Mouse (Mus musculus): Measurements from ENCODE around the gene Capn15.

The Capn15 gene

DNA sequence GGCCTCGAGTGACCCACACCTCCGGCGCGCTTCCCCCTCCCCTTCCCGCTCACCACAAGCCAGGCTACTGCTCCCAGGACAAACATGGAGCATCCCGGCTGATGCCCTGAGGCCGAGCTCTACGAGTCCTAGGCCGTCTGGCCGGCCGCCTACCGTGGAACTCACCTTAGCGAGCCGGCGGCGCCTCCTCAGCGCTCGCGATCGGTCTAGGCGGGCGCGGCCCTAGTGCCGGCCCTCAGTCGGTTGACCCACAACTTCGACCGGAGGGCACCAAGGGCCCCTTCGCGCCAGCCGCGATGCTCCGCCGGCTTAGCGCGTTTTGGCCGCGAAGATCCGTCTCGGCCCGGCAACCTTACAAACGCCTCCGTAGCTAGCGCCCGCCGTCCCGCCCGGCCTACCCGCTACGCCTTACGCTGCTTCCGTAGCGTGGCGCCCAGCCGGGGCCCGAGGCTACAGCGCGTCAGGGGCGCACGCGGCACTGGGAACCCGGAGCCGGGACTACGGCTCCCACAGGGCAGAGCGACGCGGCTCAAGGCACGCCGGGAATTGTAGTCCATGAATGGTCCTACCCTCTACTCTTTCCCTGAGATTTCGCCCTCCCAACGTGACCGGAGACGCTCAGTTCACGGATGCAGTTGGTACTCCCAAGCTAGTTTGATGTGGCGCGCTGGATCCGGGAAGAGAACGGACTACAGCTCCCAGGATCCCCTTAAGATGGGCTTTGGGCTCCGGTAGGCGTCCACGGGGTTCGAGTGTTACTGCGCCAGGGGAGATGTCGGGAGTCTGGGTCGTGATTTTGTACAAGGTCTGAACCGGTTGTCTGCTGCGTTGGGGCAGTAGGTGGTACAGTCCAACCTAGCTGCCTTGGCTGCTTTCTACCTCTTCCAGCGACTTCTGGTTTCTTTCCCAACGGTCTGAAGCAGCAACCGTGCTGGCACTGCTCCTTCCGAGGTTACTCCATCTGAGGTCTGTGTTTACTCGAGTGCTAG is at the start of gene Capn15:
Gene Capn15 (minus strand): TSS at position 491 of the 989 bp plus-strand sequence.
- DNase-seq: peak; percentile 93 to 96

DNA sequence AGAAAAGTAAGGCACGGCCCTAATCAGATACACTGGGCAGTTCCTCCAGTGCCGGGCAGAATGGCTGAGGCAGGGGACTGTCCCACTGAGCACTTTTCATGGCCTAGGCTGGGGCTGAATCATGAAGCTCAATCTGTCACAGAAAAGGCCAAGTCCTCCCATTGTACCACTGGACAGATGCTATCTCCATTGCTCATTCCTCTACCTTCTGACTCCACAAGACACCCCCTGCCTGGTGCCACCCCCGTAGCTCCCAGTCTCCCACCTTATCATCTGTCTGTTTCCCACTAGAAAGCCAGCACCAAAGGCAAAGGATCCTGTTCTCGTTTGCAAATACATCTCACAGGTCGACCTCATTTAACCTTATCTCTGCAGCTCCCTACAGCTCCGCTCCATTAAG is 46.4 kb upstream of the Capn15 start:
- DNase-seq: no peak

DNA sequence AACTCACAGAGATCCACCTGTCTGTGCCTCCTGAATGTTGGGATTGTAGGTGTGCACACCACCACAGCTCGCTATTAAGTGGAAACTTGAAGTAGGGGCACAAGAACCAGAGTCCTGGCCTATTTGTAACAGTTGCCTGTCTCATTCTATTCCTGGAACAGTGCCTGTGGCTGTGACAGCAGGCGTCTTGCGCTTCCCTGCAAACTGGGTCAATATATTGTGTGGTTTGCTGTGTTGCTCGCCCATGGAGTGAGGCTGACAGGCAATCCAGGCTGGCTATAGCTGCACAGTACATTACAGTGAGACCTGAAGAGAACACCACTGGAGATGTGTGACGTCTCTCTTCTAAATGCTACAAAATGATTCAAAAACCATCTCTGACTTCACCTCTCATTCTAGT is 46.0 kb upstream of the Capn15 start:
- no peak for DNase-seq

DNA sequence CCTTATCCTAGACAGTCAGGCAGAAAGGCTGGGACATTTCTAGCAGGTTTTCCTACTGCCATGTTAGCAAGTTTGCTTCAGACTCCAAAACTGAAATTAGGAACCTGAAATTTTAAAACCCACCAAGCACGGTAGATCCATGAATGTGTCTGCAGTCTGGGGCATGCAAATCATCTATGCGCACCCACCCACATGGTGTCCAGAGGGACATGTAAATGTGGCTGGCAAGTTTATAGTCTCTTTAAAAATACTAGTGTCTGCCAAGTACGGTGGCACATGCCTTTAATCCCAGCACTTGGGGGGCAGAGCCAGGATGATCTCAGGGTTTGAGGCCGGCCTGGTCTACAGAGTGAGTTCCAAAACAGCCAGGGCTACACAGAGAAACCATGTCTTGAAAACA is 42.7 kb upstream of the Capn15 start:
- no peak for DNase-seq

DNA sequence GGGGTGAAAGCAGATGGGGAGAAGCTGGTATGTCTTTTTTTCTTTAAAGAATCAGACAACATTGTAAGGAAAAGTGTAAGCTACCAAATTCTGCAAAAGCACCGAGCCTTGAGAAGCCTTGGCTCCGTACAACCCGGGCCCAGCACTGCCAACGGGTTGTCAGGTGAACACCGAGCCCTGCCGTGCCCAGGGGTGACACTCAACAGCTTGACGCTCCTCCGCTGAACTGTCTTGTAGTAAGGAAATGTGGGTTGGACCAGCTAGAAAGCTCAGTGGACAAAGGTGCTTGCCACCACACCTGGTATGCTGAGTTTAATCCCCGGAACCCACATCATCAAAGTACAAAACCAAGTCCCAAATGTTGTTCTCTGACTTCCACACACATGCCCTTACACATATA is 39.1 kb upstream of the Capn15 start:
- DNase-seq: no peak

DNA sequence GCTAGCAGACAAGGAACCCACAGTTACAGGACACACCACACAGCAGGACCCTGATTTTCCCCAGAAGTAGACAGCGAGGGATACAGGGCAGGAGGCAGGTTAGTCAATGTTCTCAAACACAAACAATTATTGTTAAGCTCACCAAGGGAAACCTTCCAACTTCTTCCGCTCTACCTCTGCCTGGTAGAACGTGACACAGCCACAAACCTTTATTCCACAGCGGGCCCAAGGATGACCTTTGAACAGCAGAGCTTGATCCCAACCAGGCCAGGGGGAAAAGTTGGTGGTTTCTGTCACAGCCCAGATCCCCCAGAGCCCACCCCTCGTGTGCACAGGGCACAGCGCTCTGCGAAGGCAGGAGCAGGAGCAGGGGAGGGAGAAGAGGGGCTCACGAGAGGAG is 38.4 kb upstream of the Capn15 start:
- no peak for DNase-seq

DNA sequence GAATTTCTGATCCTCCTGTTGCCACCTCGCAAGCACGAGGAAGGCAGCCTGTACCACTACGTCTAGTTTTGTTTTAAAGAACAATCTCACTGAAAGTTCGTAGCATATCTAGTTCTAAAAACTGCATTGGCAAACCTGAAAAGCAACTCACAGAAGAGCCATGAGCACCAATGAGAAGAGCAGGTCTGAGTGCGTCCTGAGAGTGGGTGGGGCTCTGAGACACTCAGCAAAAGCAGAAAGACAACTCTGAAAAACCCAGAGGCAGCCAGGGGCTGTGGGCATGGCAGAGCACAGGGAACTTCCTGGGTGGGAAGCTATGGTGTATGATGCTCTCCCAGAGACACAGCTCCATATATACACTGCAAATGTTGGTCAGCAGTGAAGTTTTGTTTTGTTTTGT is 37.6 kb upstream of the Capn15 start:
- no peak for DNase-seq

DNA sequence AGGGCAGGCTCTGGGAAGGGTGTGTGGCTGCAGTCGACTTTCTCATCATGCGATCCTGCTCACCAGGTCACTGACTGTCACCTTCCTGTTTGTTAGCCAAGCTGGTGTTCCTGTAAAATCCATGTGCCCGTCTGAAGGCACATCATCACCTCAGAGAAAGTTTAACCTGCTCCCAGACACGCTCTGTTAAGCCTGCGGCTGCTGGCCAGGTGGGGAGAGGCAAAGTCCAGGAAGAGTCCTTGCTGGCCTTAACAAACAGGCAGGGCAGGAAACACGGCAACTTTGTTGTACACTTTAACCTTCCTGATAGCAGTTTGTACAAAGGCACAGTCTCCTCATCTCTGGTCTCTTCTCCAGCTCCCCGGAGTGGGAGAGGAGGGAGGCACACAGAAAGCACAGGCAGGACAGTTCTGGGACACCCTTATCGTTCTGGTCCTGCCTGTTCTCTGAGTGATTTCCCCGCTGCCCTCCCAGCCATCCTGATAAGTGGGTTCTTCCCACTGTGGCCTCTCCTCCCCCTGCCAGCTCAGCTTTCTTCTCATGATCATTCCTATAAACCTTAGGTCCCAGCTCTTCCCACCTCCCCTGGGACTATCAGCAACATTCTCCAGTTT is 36.2 kb upstream of the Capn15 start:
- DNase-seq: peak; percentile 59 to 76

DNA sequence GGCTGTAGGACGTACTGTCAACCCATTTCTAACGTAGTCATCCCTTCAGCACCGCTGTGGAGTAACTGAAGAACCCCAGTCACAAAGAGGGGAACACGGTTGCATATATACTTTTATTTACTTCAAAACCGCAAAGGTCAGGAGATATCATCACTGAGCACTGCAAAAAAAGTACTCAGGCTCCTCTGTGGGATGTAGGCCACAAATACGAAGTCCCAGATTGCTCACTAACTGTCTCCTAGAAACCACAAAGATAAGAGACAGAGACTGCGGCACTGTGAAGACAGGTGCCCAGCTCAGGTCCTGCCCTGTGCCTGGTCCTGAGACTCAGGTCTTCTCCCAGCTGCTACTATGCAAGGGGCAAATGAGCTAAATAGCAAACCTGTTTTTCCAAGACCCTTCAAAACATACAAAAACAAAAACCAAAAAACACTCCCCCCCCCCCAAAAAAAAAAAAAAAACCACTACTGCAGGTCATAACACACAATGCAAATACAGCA is 35.3 kb upstream of the Capn15 start:
- DNase-seq: no peak

DNA sequence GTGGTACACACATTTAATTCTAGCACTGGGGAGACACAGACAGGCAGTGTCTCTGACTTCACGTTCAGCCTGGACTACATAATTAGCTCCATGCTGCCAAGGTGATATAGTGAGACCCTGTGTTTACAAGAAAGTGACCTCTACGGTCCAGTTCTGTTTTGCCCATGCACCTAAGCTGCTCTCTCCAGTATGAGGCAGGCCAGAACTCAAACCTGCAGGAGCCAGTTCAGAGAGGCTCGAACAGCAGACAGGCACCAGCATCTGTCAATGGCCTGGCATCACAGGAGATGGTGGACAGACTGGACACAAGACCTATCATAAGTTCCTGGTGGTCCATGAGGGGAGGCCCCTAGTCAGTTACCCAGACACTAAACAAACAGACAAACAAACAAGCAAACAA is 32.8 kb upstream of the Capn15 start:
- no peak for DNase-seq

DNA sequence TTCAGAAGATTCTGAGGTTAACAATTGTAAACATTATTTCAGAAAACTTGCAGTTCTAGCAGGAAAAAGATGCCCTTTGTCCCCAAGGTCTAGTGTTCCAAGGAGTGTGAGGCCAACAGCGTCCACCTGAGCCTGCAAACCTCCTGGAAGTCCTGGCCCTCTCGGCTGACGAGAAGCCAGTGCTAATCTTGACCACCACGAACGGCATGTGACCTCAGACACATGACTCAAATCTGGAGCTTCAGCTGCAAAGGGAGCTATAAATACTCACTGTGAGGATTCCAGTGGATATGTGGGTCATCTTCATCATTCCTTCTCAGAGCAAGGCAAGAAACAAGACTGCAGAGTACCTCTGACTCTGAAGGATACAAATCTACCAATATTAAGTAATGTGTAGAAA is 32.4 kb upstream of the Capn15 start:
- peak in 1 of 2 experiments; percentile 37 for DNase-seq

DNA sequence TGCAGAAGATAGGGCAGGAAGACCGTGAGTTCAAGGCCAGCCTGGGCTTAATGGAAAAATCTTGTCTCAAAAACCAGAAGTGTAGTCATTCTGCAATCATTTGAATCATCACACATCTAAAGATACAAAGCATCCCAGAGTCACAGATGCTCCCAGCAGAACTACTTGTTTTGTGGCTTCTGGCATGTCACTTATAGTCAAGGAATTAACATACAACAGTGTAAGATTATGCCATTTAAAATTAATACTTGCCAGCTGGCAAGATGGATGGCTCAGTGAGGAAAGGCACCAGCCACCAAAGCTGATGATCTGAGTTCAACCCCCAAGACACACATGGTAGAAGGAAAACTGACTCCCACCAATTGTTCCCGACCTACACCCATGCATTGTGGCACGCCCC is 31.4 kb upstream of the Capn15 start:
- no peak for DNase-seq

DNA sequence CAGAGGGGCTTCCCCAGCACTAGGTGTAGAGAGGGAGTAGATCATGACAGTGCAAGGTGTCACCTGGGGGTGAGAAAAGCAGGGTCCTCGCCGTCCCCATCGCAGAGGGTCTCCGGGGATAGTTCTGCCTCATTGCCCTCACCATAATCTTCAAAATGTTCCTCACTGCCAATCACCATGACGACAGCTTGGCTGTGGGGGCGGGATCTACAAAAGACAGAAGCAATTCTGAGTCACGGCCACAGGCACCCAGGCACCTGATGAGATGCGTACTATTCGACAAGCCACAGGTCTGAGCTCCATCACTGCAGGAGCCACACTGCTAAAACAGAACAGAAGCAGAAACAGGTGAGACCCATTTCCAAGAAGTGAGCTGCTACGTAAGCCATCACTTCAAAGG is 28.1 kb upstream of the Capn15 start:
- DNase-seq: no peak

DNA sequence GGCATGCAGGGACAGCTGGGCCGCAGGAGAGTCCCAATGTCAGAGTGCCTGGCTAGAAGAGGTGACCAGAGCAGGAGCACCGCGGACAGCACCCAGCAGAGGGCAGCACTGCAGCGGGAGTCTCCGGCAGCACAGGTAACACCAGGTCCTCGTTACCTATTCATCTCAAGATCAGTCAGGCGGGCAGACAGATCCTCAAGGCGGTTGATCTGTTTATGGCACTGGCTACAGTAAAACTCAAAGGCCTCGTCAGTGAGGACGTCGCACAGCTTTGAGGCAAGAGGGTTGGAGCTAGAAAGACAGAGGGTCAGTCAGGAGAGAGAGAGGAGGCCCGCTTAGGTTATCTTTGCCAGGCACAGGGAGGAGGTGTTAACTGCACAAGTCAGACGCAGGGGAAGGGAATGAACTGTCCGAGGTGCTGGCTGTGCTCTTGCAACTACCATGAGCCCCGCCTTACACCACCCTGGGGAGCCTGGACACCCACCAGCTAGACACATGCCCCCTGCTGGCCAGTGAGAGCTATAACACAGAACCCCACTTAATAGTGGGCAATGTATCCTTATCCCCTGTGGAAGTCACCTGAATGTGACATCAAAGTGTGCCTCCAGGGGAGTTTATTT is 26.4 kb upstream of the Capn15 start:
- peak; percentile 91 to 92 for DNase-seq

DNA sequence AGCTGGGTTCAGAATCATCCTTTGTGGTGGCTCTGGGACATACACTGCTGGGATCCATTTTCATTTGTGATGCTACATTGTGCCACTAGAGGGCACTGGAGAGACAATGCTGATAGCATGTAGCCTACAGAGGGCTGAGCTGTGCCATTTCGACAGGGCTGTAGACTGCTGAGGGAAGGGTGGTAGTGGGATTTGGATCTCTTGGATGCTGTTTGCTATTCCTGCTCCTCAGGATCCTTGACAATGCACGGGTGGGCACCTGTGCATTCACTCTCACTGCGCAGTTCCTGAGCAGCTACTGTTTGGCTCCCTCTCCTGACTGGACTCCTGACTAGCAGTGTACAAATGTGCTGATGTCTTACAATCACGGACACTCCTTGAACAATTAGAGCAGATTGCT is 23.9 kb upstream of the Capn15 start:
- DNase-seq: peak; percentile 81 to 86

DNA sequence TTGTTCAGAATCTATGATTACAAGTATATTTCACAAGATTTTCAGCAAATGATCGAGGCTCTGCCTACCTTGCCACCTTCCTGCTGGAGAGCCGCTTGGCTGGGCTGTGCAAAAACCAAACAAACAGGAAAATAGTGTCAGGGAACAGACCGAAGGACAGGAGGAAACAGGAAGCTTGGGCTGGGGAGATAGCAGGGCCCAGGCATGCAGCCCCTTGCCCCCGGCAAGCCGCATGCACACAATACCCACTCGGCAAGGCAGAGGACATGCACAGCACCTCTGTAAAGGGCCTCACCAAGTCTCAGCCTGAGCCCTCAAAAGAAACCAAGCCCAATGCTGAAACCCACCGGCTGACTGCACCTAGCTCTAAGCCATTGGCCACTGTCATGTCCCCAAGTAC is 23.2 kb upstream of the Capn15 start:
- DNase-seq: no peak

DNA sequence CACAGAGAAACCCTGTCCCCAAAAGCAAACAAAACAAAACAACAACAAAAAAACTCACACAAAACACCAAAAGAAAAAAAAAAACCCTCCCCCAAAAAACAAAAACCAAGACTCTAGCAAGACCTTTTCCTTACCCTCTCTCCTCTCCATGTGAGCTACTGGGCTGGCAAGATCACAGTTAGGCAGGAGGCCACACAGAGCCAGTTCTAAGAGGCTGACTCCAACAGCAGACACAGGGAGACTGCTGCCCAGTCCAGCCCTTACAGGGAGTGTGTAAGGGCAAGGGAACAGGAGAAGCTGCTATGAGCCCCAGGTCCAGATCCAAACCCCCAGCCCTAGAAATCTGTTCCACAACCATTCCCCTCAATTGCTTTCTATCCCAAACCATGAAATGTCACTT is 22.7 kb upstream of the Capn15 start:
- DNase-seq: no peak

DNA sequence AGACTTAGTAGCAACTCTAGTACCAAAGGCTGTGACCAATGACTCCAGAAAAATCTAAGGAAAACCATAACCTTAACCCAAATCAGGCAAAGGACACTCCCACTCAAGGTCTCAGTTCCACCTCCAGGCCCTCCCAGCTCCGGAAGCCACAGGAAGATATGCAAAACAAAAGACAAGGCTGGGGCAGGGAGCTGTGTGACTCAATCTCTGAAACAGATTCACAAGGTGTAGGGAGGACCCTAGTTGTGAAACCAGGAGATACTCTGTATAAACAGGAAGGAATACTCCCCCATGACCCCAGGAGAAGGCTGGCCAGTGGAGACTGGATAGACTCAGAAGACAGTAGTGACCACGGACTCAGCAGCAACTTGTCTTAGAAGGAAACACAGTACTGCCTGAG is 22.1 kb upstream of the Capn15 start:
- DNase-seq: no peak

DNA sequence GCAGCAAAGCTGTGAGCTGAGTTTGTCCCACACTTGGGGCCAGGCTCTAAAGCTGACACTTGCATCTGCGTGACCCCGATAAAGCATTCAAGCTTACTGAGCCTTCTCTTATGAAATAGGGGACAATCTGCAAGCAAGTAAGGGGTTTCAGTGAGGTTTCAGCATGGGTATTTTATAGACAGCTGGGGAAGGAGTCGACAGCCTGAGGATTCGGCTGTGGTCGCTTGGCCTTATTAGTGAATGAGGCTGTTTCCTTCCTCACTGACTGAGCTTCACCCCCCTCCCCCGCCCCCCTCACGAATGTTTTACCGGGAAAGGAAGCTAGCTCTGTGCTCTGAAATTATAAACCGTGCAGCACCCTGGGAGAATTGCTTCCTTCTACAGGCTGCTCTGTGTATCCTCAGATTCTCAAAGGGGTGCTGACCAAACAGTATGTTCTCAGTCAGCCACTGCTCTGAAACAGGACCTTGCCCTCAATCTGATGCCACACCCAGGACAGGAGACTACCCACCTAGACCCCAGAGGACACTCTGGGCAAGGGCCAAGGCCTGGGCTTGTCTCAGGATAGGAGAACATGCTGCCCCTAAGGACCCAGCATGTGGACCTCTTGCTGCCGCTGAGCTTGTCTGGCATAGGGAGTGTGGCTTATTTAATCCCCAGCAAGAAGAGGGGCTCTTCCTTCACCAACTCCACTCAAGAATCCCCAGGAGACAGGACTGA is 20.3 kb upstream of the Capn15 start:
- no peak for DNase-seq

DNA sequence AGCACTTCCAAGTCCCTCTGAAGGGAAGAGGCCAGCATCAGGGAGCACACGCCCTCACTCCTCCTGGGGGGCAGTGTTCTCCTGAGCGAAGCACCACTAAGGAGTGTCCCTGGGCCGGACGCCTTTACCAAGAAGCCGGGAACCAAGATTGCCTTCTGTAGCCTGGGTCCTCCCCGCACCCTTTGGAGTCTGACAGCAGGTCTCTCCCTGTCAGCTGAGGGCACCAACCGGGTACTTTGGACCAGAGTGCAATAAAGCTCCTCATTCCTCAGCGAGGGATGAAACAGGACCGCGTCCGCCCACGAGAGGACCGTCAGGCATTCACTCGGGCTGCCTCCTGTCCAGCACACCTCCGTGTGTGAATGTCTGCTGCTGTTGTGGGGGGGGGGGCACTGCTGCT is 19.1 kb upstream of the Capn15 start:
- DNase-seq: peak in 1 of 2 experiments; percentile 50

DNA sequence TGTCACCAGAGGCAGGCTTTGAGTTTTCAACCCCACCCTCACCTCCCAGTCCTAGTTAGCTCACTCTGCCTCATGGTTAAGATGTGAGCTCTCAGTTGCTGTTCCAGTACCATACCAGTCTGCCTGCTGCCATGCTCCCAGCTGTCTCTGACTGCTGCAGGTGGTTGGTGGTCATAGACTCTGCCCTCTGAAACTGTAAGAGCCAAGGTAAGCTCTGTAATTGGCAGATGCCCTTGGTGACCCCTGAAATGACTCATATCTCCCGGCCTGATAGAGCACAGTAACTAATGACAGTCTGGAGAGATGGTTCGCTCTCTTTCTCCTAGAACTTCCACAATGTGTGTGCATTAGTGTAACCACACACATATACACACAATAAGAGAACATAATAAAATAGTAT is 18.3 kb upstream of the Capn15 start:
- no peak for DNase-seq

DNA sequence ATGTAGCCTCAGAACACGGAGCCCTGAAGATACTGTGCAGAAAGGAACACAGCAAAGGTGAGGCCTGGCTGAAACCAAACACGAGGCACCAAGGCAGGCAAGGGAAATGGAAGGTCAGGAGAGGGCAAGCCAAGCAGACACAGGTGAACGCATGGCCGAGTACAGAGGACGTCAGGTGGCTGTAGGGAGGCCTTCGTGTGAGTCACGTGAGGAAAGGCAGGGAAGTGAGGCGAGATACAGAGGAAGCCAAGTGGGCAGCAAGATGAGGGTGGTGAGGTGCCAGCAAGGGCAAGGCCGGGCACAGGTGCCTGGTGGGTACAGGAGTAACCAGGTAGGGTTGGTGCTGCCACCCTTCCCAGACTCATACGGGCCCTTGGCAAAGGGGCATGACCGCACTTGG is 12.8 kb upstream of the Capn15 start:
- no peak for DNase-seq

DNA sequence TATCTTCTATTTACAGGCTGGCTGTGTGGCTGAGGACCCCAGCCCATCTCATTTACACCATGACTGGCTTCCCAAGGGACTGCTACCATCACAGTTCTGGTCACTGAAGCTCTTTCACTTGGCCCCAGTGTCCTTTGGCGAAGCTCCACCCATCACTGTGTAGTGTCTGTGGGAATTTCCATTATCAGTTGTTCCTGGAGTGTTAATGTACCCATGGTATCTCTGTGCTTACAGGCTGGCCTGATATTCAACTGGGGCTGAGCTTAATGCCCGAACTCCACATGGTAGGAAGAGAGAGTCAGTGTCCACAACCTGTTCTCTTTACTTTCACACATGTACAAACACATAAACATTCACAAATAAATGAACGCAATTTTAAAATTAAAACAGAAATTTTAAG is 7.9 kb upstream of the Capn15 start:
- no peak for DNase-seq

Data from kidney, postnatal 4 days (tissue).